8 mouse cellular contexts compared by ENCODE assay signal in genomic region chr7:28587644-28588043, GRCm38 (mm10). TPM values are rescaled to one million over a fixed set of nuclear protein-coding genes. Genes with fewer than 3 reads are reported as not detected.
DNase-seq lines count a peak whose midpoint lies in the region; ATAC-seq lines count a peak whose summit lies in the region.

No protein-coding gene starts in this region.

- ATAC-seq in hindbrain, embryonic 16.5 days = no peak
- no peak for ATAC-seq in hindbrain, embryonic 11.5 days (ENCODE audit: low FRiP score)
- peak; percentile 32 for ATAC-seq in lung, embryonic 16.5 days (ENCODE audit: low read depth)

- 0 out of 2 replicates have a peak overlapping the region, but pooled peaks have one; percentile 31 for H3K27ac ChIP-seq in hindbrain, embryonic 16.5 days (ENCODE audit: low read depth, low read length)
- no peak overlapping the region for H3K27ac ChIP-seq in hindbrain, embryonic 11.5 days (ENCODE audit: low read depth, low read length)
- peak overlapping the region; percentile 73 for H3K27ac ChIP-seq in lung, embryonic 16.5 days (ENCODE audit: low read length)

- H3K4me3 ChIP-seq in hindbrain, embryonic 16.5 days (ENCODE audit: low read length) = no peak overlapping the region
- no peak overlapping the region for H3K4me3 ChIP-seq in hindbrain, embryonic 11.5 days (ENCODE audit: low read depth, low read length)
- H3K4me3 ChIP-seq in lung, embryonic 16.5 days (ENCODE audit: low read length) = no peak overlapping the region

- no peaks in the 10 kb centered on the region for H3K9me3 ChIP-seq in hindbrain, embryonic 16.5 days (ENCODE audit: control insufficient read depth, low read length)
- no peaks in the 10 kb centered on the region for H3K9me3 ChIP-seq in hindbrain, embryonic 11.5 days (ENCODE audit: control insufficient read depth, low read length)
- no peaks in the 10 kb centered on the region for H3K9me3 ChIP-seq in lung, embryonic 16.5 days (ENCODE audit: control insufficient read depth, low read length)

- H3K4me1 ChIP-seq in hindbrain, embryonic 16.5 days (ENCODE audit: control insufficient read depth, insufficient read depth, low read depth, low read length) = peaks cover 38% of the 10 kb centered on the region
- peaks cover 9% of the 10 kb centered on the region for H3K4me1 ChIP-seq in hindbrain, embryonic 11.5 days (replicated peaks; ENCODE audit: control insufficient read depth, insufficient read depth, low read length)
- H3K4me1 ChIP-seq in lung, embryonic 16.5 days (replicated peaks; ENCODE audit: control insufficient read depth, insufficient read depth, low read length) = peaks cover 79% of the 10 kb centered on the region

- no peak overlapping the region for H3K9ac ChIP-seq in hindbrain, embryonic 16.5 days (ENCODE audit: low read depth, low read length)
- H3K9ac ChIP-seq in hindbrain, embryonic 11.5 days (ENCODE audit: low read depth, low read length) = no peak overlapping the region
- H3K9ac ChIP-seq in lung, embryonic 16.5 days (ENCODE audit: low read length) = peak overlapping the region; percentile 23

- no peak for DNase-seq in hindbrain, embryonic 11.5 days (ENCODE audit: low spot score)
- DNase-seq in embryo, embryonic 11 days = peak; percentile 42
- DNase-seq in kidney, adult 18-20 months = peak; percentile 60
- no peak for DNase-seq in adrenal gland, postnatal 4 days (ENCODE audit: low spot score in 2 of 2)
- no peak for DNase-seq in left cerebral cortex, adult 8-10 months (ENCODE audit: low spot score in 2 of 2)
- DNase-seq in frontal cortex, adult 2 months (ENCODE audit: extremely low spot score in 1 of 2, low spot score in 1 of 2) = no peak

- no peaks in the 10 kb centered on the region for H3K27me3 ChIP-seq in hindbrain, embryonic 16.5 days (replicated peaks; ENCODE audit: control insufficient read depth, insufficient read depth, low read length)
- H3K27me3 ChIP-seq in hindbrain, embryonic 11.5 days (ENCODE audit: control insufficient read depth, insufficient read depth, low read length) = no peaks in the 10 kb centered on the region
- no peaks in the 10 kb centered on the region for H3K27me3 ChIP-seq in lung, embryonic 16.5 days (ENCODE audit: control insufficient read depth, insufficient read depth, low read depth, low read length)

- H3K36me3 ChIP-seq in hindbrain, embryonic 16.5 days (ENCODE audit: control insufficient read depth, insufficient read depth, low read length) = no peaks in the 10 kb centered on the region
- no peaks in the 10 kb centered on the region for H3K36me3 ChIP-seq in hindbrain, embryonic 11.5 days (ENCODE audit: control insufficient read depth, insufficient read depth, low read length)
- no peaks in the 10 kb centered on the region for H3K36me3 ChIP-seq in lung, embryonic 16.5 days (ENCODE audit: control insufficient read depth, insufficient read depth, low read length)

- no peak overlapping the region for H3K4me2 ChIP-seq in hindbrain, embryonic 16.5 days (ENCODE audit: low read length)
- H3K4me2 ChIP-seq in hindbrain, embryonic 11.5 days (replicated peaks; ENCODE audit: low read depth, low read length) = no peak overlapping the region
- H3K4me2 ChIP-seq in lung, embryonic 16.5 days (ENCODE audit: low read depth, low read length) = no peak overlapping the region

RNA-seq across cellular contexts. Expression of gene Samd4b, which starts 10.3 kb away (rescaled TPM):
- polyA plus RNA-seq in hindbrain, embryonic 16.5 days (2015; fragmentation: Nextera tagmentation; extraction: Ambion mirVana) = 11.1 and 23.4 TPM in 2 replicates
- 25.3 and 27.4 TPM in 2 replicates for polyA plus RNA-seq in hindbrain, embryonic 11.5 days (2014; fragmentation: Nextera tagmentation; extraction: Ambion mirVana)
- 11.9 and 15.1 TPM in 2 replicates for polyA plus RNA-seq in lung, embryonic 16.5 days (2015; fragmentation: Nextera tagmentation; extraction: Ambion mirVana)
- 10 to 100 TPM; 56.0 to 59.0 TPM for total RNA-seq in adrenal gland, postnatal 4 days (2021)
- 10 to 100 TPM; 58.2 to 70.1 (median 61.7) TPM for total RNA-seq in left cerebral cortex, adult 8-10 months (2022)
- polyA plus RNA-seq in frontal cortex, adult 2 months (2012; rRNA removed) = 62.4 and 66.9 TPM in 2 replicates

RNA-seq across cellular contexts. Expression of gene Pak4, which starts 10.3 kb away (rescaled TPM):
- 18.2 and 21.5 TPM in 2 replicates for polyA plus RNA-seq in hindbrain, embryonic 16.5 days (2015; fragmentation: Nextera tagmentation; extraction: Ambion mirVana)
- polyA plus RNA-seq in hindbrain, embryonic 11.5 days (2014; fragmentation: Nextera tagmentation; extraction: Ambion mirVana) = 30.5 and 32.6 TPM in 2 replicates
- polyA plus RNA-seq in lung, embryonic 16.5 days (2015; fragmentation: Nextera tagmentation; extraction: Ambion mirVana) = 58.2 and 60.5 TPM in 2 replicates
- total RNA-seq in adrenal gland, postnatal 4 days (2021) = 10 to 100 TPM; 32.0 to 36.6 TPM
- 1 to 10 TPM; 8.4 to 9.0 (median 8.5) TPM for total RNA-seq in left cerebral cortex, adult 8-10 months (2022)
- polyA plus RNA-seq in frontal cortex, adult 2 months (2012; rRNA removed) = 8.7 and 8.8 TPM in 2 replicates

RNA-seq across cellular contexts. Expression of gene Nccrp1, which starts 40.6 kb away (rescaled TPM):
- polyA plus RNA-seq in hindbrain, embryonic 16.5 days (2015; fragmentation: Nextera tagmentation; extraction: Ambion mirVana) = 0.14 TPM in 1 of 2 replicates, not detected in the other
- polyA plus RNA-seq in hindbrain, embryonic 11.5 days (2014; fragmentation: Nextera tagmentation; extraction: Ambion mirVana) = not detected in 2 replicates
- polyA plus RNA-seq in lung, embryonic 16.5 days (2015; fragmentation: Nextera tagmentation; extraction: Ambion mirVana) = not detected in 2 replicates
- not detected for total RNA-seq in adrenal gland, postnatal 4 days (2021)
- total RNA-seq in left cerebral cortex, adult 8-10 months (2022) = under 1 TPM in 3 of 4 experiments, not detected in 1; 0.23 to 0.49 (median 0.39) TPM
- 1.1 and 2.1 TPM in 2 replicates for polyA plus RNA-seq in frontal cortex, adult 2 months (2012; rRNA removed)

RNA-seq across cellular contexts. Expression of gene Acp7, which starts 43.5 kb away (rescaled TPM):
- polyA plus RNA-seq in hindbrain, embryonic 16.5 days (2015; fragmentation: Nextera tagmentation; extraction: Ambion mirVana) = 0.31 and 0.34 TPM in 2 replicates
- not detected in 2 replicates for polyA plus RNA-seq in hindbrain, embryonic 11.5 days (2014; fragmentation: Nextera tagmentation; extraction: Ambion mirVana)
- not detected in 2 replicates for polyA plus RNA-seq in lung, embryonic 16.5 days (2015; fragmentation: Nextera tagmentation; extraction: Ambion mirVana)
- total RNA-seq in adrenal gland, postnatal 4 days (2021) = not detected
- 1 to 10 TPM; 1.5 to 2.8 (median 2.1) TPM for total RNA-seq in left cerebral cortex, adult 8-10 months (2022)
- 1.2 and 3.9 TPM in 2 replicates for polyA plus RNA-seq in frontal cortex, adult 2 months (2012; rRNA removed)

RNA-seq across cellular contexts. Expression of gene Sycn, which starts 47.0 kb away (rescaled TPM):
- not detected in 2 replicates for polyA plus RNA-seq in hindbrain, embryonic 16.5 days (2015; fragmentation: Nextera tagmentation; extraction: Ambion mirVana)
- not detected in 2 replicates for polyA plus RNA-seq in hindbrain, embryonic 11.5 days (2014; fragmentation: Nextera tagmentation; extraction: Ambion mirVana)
- not detected in 2 replicates for polyA plus RNA-seq in lung, embryonic 16.5 days (2015; fragmentation: Nextera tagmentation; extraction: Ambion mirVana)
- total RNA-seq in adrenal gland, postnatal 4 days (2021) = 100 to 1,000 TPM in 1 of 2 experiments, not detected in 1; 117 TPM
- total RNA-seq in left cerebral cortex, adult 8-10 months (2022) = not detected
- polyA plus RNA-seq in frontal cortex, adult 2 months (2012; rRNA removed) = 0.40 TPM in 1 of 2 replicates, not detected in the other

Comparison
In these comparisons a context has a peak if more than half of its experiments do, and no peak if none do; other contexts are left out.
1. DNase-seq: peak in embryo, embryonic 11 days (single experiment) and kidney, adult 18-20 months (single experiment); none in hindbrain, embryonic 11.5 days (single experiment), adrenal gland, postnatal 4 days (0 of 2), left cerebral cortex, adult 8-10 months (0 of 2) and frontal cortex, adult 2 months (0 of 2).